Mouse (Mus musculus) forebrain, embryonic 14.5 days (tissue): Measurements from ENCODE around the gene Tcam1. TPM values are rescaled to one million over a fixed set of nuclear protein-coding genes. Genes with fewer than 3 reads are reported as not detected.

Experiments used
- ATAC-seq: fragments of 200-750 bp; cut with Nextera tagmentation; 2 replicates; pipeline ENCODE4 v1.8.0; 2017; ENCODE audit warnings: mild to moderate bottlenecking, moderate library complexity
- DNase-seq: peaks from one replicate; pipeline ENCODE4 v3.0.0-alpha.2; 2015; ENCODE audit warnings: low spot score
- H3K27ac ChIP-seq: fragments of 300-500 bp; sonication (generic); 2 replicates; pipeline ENCODE4 v1.5.1; 2014; ENCODE audit warnings: low read depth, mild to moderate bottlenecking, control low read depth, low read length, moderate library complexity
- H3K27me3 ChIP-seq: fragments of 300-500 bp; sonication (generic); replicated peaks from 2 replicates; pipeline ENCODE4 v1.6.1; 2014; ENCODE audit warnings: low read length, control low read depth, mixed read lengths; ENCODE audit not compliant: control insufficient read depth, insufficient read depth
- H3K36me3 ChIP-seq: fragments of 300-500 bp; sonication (generic); 2 replicates; pipeline ENCODE4 v1.6.1; 2014; ENCODE audit warnings: low read length, control low read depth; ENCODE audit not compliant: control insufficient read depth, insufficient read depth
- H3K4me1 ChIP-seq: fragments of 300-500 bp; sonication (generic); 2 replicates; pipeline ENCODE4 v1.6.1; 2014; ENCODE audit warnings: antibody characterized with exemption, low read length, control low read depth; ENCODE audit not compliant: control insufficient read depth, insufficient read depth
- H3K4me2 ChIP-seq: fragments of 300-500 bp; sonication (generic); 2 replicates; pipeline ENCODE4 v1.6.1; 2014; ENCODE audit warnings: mild to moderate bottlenecking, control low read depth, low read length
- H3K4me3 ChIP-seq: fragments of 300-500 bp; sonication (generic); 2 replicates; pipeline ENCODE4 v1.5.1; 2014; ENCODE audit warnings: low read depth, low read length, control low read depth
- H3K9ac ChIP-seq: fragments of 300-500 bp; sonication (generic); 2 replicates; pipeline ENCODE4 v1.6.1; 2014; ENCODE audit warnings: mild to moderate bottlenecking, low read length, control low read depth, moderate library complexity
- H3K9me3 ChIP-seq: fragments of 300-500 bp; sonication (generic); replicated peaks from 2 replicates; pipeline ENCODE4 v1.6.1; 2016; ENCODE audit warnings: low read length, control low read depth, mixed read lengths; ENCODE audit not compliant: control insufficient read depth
- WGBS: fragments of 180-500 bp; shearing (Covaris S2); extraction: QIAGEN DNeasy Blood & Tissue Kit; methylation state at CpG from one replicate; pipeline ENCODE4 v1.1.7; 2014; 5-methylcytosine and 5-hydroxymethylcytosine counted together
- polyA plus RNA-seq: library from polyadenylated mRNA; unstranded; fragments of >200 nt; fragmentation: Nextera tagmentation; extraction: Ambion mirVana; gene quantifications from 2 replicates; pipeline ENCODE4 v1.2.1, GENCODE M21; 2014

The Tcam1 gene
- polyA plus RNA-seq, 1 experiment from 2014 or later: 0.05 TPM

- H3K9ac ChIP-seq: no peak overlapping the region
- H3K4me3 ChIP-seq: no peak overlapping the region
- no peak overlapping the region for H3K4me2 ChIP-seq
- no peaks in the 10 kb centered on the region for H3K27me3 ChIP-seq
- no peak for ATAC-seq
- no peaks in the 10 kb centered on the region for H3K4me1 ChIP-seq
- H3K27ac ChIP-seq: no peak overlapping the region
- H3K9me3 ChIP-seq: no peaks in the 10 kb centered on the region
- no peak for DNase-seq
- H3K36me3 ChIP-seq: no peaks in the 10 kb centered on the region
- WGBS: 81% methylated on average over 7 of the region's 7 CpGs
Observed at GRCm38 (mm10) chr11:106317801-106318200, 41.3 kb downstream of the Tcam1 start.

- Histone ChIP-seq H3K27ac (no peak overlapping the region), H3K9ac (no peak overlapping the region), H3K27me3 (no peaks in the 10 kb centered on the region), H3K4me1 (no peaks in the 10 kb centered on the region), H3K4me3 (no peak overlapping the region), H3K4me2 (no peak overlapping the region), H3K9me3 (no peaks in the 10 kb centered on the region), H3K36me3 (no peaks in the 10 kb centered on the region)
- no peak for DNase-seq
- WGBS: 76% methylated on average over 21 of the region's 21 CpGs
- ATAC-seq: no peak
Observed at GRCm38 (mm10) chr11:106318406-106319366, 42.2 kb downstream of the Tcam1 start.

- Histone ChIP-seq H3K27me3 (no peaks in the 10 kb centered on the region), H3K36me3 (no peaks in the 10 kb centered on the region), H3K4me2 (no peak overlapping the region), H3K27ac (no peak overlapping the region), H3K9me3 (no peaks in the 10 kb centered on the region), H3K9ac (no peak overlapping the region), H3K4me1 (no peaks in the 10 kb centered on the region), H3K4me3 (no peak overlapping the region)
- 75% methylated on average over 5 of the region's 5 CpGs for WGBS
- no peak for ATAC-seq
- DNase-seq: no peak
Observed at GRCm38 (mm10) chr11:106324858-106325257, 48.4 kb downstream of the Tcam1 start.

GRCm38 (mm10) chr11:106325566-106326206 is 49.2 kb downstream of the Tcam1 start:
- no peaks in the 10 kb centered on the region for H3K4me1 ChIP-seq
- no peak for ATAC-seq
- WGBS: 76% methylated on average over 8 of the region's 8 CpGs
- no peaks in the 10 kb centered on the region for H3K27me3 ChIP-seq
- no peak overlapping the region for H3K27ac ChIP-seq
- no peak overlapping the region for H3K9ac ChIP-seq
- peak; percentile 53 for DNase-seq
- no peaks in the 10 kb centered on the region for H3K36me3 ChIP-seq
- no peak overlapping the region for H3K4me3 ChIP-seq
- no peak overlapping the region for H3K4me2 ChIP-seq
- H3K9me3 ChIP-seq: no peaks in the 10 kb centered on the region

GRCm38 (mm10) chr11:106326475-106326874 is 50.0 kb downstream of the Tcam1 start:
- ATAC-seq: no peak
- 88% methylated on average over 8 of the region's 8 CpGs for WGBS
- H3K4me2 ChIP-seq: no peak overlapping the region

GRCm38 (mm10) chr11:106328521-106328920 is 52.0 kb downstream of the Tcam1 start:
- H3K27me3 ChIP-seq: no peaks in the 10 kb centered on the region

More at GRCm38 (mm10) chr11:106326475-106326874, 50.0 kb downstream of the Tcam1 start:
- Histone ChIP-seq H3K27me3 (no peaks in the 10 kb centered on the region), H3K27ac (no peak overlapping the region), H3K4me1 (no peaks in the 10 kb centered on the region), H3K4me3 (no peak overlapping the region), H3K9me3 (no peaks in the 10 kb centered on the region), H3K9ac (no peak overlapping the region), H3K36me3 (no peaks in the 10 kb centered on the region)
- no peak for DNase-seq

GRCm38 (mm10) chr11:106329128-106329527 is 52.7 kb downstream of the Tcam1 start:
- H3K27ac ChIP-seq: no peak overlapping the region
- no peak for DNase-seq
- H3K4me1 ChIP-seq: no peaks in the 10 kb centered on the region
- no peak for ATAC-seq
- no peaks in the 10 kb centered on the region for H3K36me3 ChIP-seq
- H3K4me2 ChIP-seq: no peak overlapping the region
- H3K9me3 ChIP-seq: no peaks in the 10 kb centered on the region
- H3K9ac ChIP-seq: no peak overlapping the region
- H3K27me3 ChIP-seq: no peaks in the 10 kb centered on the region
- H3K4me3 ChIP-seq: no peak overlapping the region
- WGBS: 83% methylated on average over 6 of the region's 6 CpGs

More at GRCm38 (mm10) chr11:106328521-106328920, 52.0 kb downstream of the Tcam1 start:
- 74% methylated on average over 5 of the region's 5 CpGs for WGBS
- no peaks in the 10 kb centered on the region for H3K9me3 ChIP-seq
- DNase-seq (no peak), ATAC-seq (no peak)
- H3K27ac ChIP-seq: no peak overlapping the region
- no peak overlapping the region for H3K4me2 ChIP-seq
- no peak overlapping the region for H3K9ac ChIP-seq
- H3K36me3 ChIP-seq: no peaks in the 10 kb centered on the region
- H3K4me1 ChIP-seq: no peaks in the 10 kb centered on the region
- no peak overlapping the region for H3K4me3 ChIP-seq

GRCm38 (mm10) chr11:106329682-106330081 is 53.2 kb downstream of the Tcam1 start:
- WGBS: 76% methylated on average over 7 of the region's 7 CpGs
- H3K27me3 ChIP-seq: no peaks in the 10 kb centered on the region
- no peak overlapping the region for H3K27ac ChIP-seq
- no peaks in the 10 kb centered on the region for H3K9me3 ChIP-seq
- no peak overlapping the region for H3K9ac ChIP-seq
- H3K4me3 ChIP-seq: no peak overlapping the region
- H3K4me2 ChIP-seq: no peak overlapping the region
- H3K4me1 ChIP-seq: no peaks in the 10 kb centered on the region
- DNase-seq (peak; percentile 17), ATAC-seq (no peak)
- no peaks in the 10 kb centered on the region for H3K36me3 ChIP-seq

GRCm38 (mm10) chr11:106332458-106332857 is 56.0 kb downstream of the Tcam1 start:
- H3K27ac ChIP-seq: no peak overlapping the region
- H3K27me3 ChIP-seq: no peaks in the 10 kb centered on the region
- WGBS: 60% methylated on average over 4 of the region's 4 CpGs
- H3K4me2 ChIP-seq: no peak overlapping the region
- H3K4me1 ChIP-seq: no peaks in the 10 kb centered on the region
- no peak overlapping the region for H3K9ac ChIP-seq
- H3K9me3 ChIP-seq: no peaks in the 10 kb centered on the region
- DNase-seq (no peak), ATAC-seq (no peak)
- no peak overlapping the region for H3K4me3 ChIP-seq
- H3K36me3 ChIP-seq: no peaks in the 10 kb centered on the region
